Mouse (Mus musculus) heart, embryonic 16.5 days (tissue): Measurements from ENCODE around the gene Thbs2. TPM values are rescaled to one million over a fixed set of nuclear protein-coding genes. Genes with fewer than 3 reads are reported as not detected.

Experiments used
- ATAC-seq: fragments of 200-750 bp; cut with Nextera tagmentation; replicated peaks from 2 replicates; pipeline ENCODE4 v1.8.0; 2017; ENCODE audit warnings: moderate number of reproducible peaks; ENCODE audit not compliant: insufficient read depth, low FRiP score; ENCODE audit errors: extremely low read depth
- H3K27ac ChIP-seq: fragments of 300-500 bp; sonication (generic); 2 replicates; pipeline ENCODE4 v1.5.1; 2014; ENCODE audit warnings: mild to moderate bottlenecking, low read length, control low read depth, moderate library complexity
- H3K27me3 ChIP-seq: fragments of 300-500 bp; sonication (generic); 2 replicates; pipeline ENCODE4 v1.6.1; 2014; ENCODE audit warnings: low read length, mixed read lengths; ENCODE audit not compliant: control insufficient read depth, insufficient read depth
- H3K36me3 ChIP-seq: fragments of 300-500 bp; sonication (generic); 2 replicates; pipeline ENCODE4 v1.6.1; 2014; ENCODE audit not compliant: control insufficient read depth, insufficient read depth
- H3K4me1 ChIP-seq: fragments of 300-500 bp; sonication (generic); 2 replicates; pipeline ENCODE4 v1.6.1; 2014; ENCODE audit warnings: low read length, mixed read lengths; ENCODE audit not compliant: control insufficient read depth, insufficient read depth
- H3K4me2 ChIP-seq: fragments of 300-500 bp; sonication (generic); 2 replicates; pipeline ENCODE4 v1.6.1; 2014; ENCODE audit warnings: low read depth, mild to moderate bottlenecking, control low read depth, low read length
- H3K4me3 ChIP-seq: fragments of 300-500 bp; sonication (generic); 2 replicates; pipeline ENCODE4 v1.5.1; 2014; ENCODE audit warnings: mild to moderate bottlenecking, control low read depth, low read length
- H3K9ac ChIP-seq: fragments of 300-500 bp; sonication (generic); 2 replicates; pipeline ENCODE4 v1.6.1; 2014; ENCODE audit warnings: low read length, control low read depth
- H3K9me3 ChIP-seq: fragments of 300-500 bp; sonication (generic); replicated peaks from 2 replicates; pipeline ENCODE4 v1.6.1; 2016; ENCODE audit warnings: low read length; ENCODE audit not compliant: control insufficient read depth
- WGBS: fragments of 180-500 bp; shearing (Covaris S2); extraction: QIAGEN DNeasy Blood & Tissue Kit; methylation state at CpG from one replicate; pipeline ENCODE4 v1.1.7; 2014; 5-methylcytosine and 5-hydroxymethylcytosine counted together
- polyA plus RNA-seq: library from polyadenylated mRNA; unstranded; fragments of >200 nt; fragmentation: Nextera tagmentation; extraction: Ambion mirVana; gene quantifications from 2 replicates; pipeline ENCODE4 v1.2.1, GENCODE M21; 2015

Gene Thbs2
- 32.1 and 33.4 TPM in 2 replicates for polyA plus RNA-seq

DNA sequence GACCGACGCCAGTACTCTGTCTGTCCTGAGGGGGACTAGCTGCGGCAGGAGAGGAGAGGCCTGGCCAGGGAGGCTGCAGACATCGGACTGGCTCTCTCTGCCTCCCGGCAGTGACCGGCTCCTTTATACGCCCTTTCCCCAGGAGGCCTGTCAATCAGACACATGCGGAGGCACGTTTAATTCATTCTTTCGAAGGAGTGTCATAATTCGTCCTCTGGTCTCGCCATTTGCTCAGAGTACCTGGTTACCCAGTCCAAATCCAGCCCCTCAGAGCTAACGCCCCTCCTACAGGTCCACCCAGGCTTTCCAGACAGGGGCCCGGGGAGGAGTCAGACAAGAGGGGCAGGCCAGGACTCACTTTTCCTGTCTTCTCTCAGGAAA, at the start of gene Thbs2:
TSS of gene Thbs2 (minus strand) at position 242 of the 381 bp plus-strand sequence.
- WGBS, result 1% methylated on average over 14 of the region's 14 CpGs
- ATAC-seq, result peak; percentile 84
- peak within 1 kb of the TSS; percentile 48 for H3K4me3 ChIP-seq
- peak within 1 kb of the TSS; percentile 58 for H3K4me2 ChIP-seq
- no peaks in the 10 kb centered on the region for H3K36me3 ChIP-seq
- no peaks in the 10 kb centered on the region for H3K27me3 ChIP-seq
- H3K4me1 ChIP-seq, result peaks cover 7% of the 10 kb centered on the region
- no peaks in the 10 kb centered on the region for H3K9me3 ChIP-seq
- peak within 1 kb of the TSS; percentile 58 for H3K9ac ChIP-seq
- peak within 1 kb of the TSS; percentile 53 for H3K27ac ChIP-seq

DNA sequence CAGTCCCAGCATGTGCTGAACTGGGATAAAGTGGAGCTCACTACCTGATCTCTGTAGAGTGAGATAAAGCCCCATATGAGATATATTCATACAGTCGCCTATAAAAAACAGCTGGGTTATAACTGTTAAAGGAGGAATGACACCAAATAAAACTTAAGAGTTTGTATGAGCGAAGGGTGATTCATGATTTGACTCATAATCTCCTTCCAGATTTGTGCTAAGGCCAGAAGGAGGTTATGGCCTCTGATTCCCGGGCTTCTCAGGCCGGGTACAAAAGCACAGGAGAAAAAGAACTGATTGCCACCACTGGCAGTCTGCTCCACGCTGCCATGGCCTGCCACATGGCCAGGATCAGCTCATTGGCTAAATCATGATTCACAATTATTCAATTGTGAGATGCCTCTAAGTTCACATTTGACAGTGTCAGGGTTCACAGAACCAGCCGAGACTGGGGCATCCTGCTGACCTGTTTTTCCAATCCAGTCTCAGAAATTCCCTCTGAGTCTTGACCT, 41.5 kb upstream of the Thbs2 start:
- no peaks in the 10 kb centered on the region for H3K9me3 ChIP-seq
- no peak overlapping the region for H3K9ac ChIP-seq
- H3K4me3 ChIP-seq, result no peak overlapping the region
- WGBS, result 67% methylated on average over 6 of the region's 6 CpGs
- no peaks in the 10 kb centered on the region for H3K27me3 ChIP-seq
- no peak overlapping the region for H3K4me2 ChIP-seq
- no peak overlapping the region for H3K27ac ChIP-seq
- peaks cover 3% of the 10 kb centered on the region for H3K4me1 ChIP-seq
- no peaks in the 10 kb centered on the region for H3K36me3 ChIP-seq
- ATAC-seq, result no peak

DNA sequence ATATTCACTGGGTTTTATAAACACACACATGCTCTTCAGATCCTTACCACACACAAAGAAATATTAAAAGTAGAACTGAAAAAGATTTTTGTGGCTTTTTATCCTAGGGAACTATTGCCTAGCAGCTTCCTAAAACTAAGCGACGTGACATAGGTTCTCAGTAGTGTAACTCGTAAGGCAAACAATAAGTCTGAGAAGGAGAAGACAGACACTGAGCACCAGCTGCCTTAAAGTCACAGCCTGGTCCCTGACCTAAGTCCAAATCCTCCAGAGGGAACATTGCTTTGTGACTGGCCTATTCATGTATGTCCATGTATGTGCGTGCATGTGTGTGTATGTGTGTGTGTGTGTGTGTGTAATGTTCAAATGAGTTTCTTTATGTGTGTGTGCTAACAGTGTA, 40.3 kb upstream of the Thbs2 start:
- Histone ChIP-seq H3K4me2 (no peak overlapping the region), H3K27ac (peak overlapping the region; percentile 26; the same call in 1 of the 2 replicates), H3K9ac (no peak overlapping the region), H3K9me3 (no peaks in the 10 kb centered on the region), H3K4me1 (peaks cover 6% of the 10 kb centered on the region), H3K36me3 (no peaks in the 10 kb centered on the region), H3K4me3 (no peak overlapping the region), H3K27me3 (no peaks in the 10 kb centered on the region)
- ATAC-seq, result no peak
- 68% methylated on average over 4 of the region's 4 CpGs for WGBS

DNA sequence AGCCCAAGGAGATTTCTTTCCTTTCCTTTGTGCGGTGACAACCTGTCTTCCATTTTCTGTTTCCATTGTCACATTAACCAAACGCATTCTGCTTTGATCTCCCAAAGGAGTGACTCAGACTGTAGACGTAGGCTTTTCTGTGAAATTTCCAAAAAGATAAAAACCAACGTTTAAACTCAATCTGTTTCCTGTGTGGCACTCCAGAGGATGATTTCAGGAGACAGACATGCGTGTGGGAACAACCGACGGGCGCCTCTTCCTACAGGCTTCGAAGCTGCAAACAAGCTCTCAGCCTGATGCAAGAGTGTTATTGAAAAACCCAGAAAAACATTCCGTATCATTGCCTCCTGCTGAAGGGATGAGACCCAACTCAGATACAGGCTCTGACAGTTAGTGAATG, 39.9 kb upstream of the Thbs2 start:
- no peak overlapping the region for H3K4me2 ChIP-seq
- H3K36me3 ChIP-seq, result no peaks in the 10 kb centered on the region
- H3K4me1 ChIP-seq, result peaks cover 6% of the 10 kb centered on the region
- no peak overlapping the region for H3K4me3 ChIP-seq
- H3K27me3 ChIP-seq, result no peaks in the 10 kb centered on the region
- 41% methylated on average over 10 of the region's 10 CpGs for WGBS
- no peak; the same call in 1 of the 2 replicates for ATAC-seq
- no peaks in the 10 kb centered on the region for H3K9me3 ChIP-seq
- 0 out of 2 replicates have a peak overlapping the region, but pooled peaks have one; percentile 7 for H3K27ac ChIP-seq
- H3K9ac ChIP-seq, result no peak overlapping the region

DNA sequence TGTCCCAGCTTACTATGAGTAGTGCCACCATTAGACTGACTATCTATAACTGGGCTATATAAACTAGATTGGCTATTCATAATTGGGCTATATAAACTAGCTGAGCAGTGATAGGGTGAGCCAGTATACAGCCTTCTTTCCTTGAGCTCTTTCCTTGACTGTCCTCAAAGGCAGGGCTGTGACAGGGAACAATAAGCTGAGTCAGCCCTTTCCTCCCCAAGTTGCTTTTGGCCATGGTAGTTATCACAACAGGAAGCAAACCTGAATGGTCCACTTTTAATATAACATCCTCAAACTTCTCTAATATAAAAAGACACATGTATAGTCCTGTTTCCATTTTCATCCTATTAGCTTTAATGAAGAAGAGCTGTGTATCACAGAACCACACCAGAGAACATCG, 39.0 kb upstream of the Thbs2 start:
- ATAC-seq, result no peak
- H3K4me2 ChIP-seq, result no peak overlapping the region
- WGBS, result 87% methylated on average over 1 of the region's 1 CpGs

DNA sequence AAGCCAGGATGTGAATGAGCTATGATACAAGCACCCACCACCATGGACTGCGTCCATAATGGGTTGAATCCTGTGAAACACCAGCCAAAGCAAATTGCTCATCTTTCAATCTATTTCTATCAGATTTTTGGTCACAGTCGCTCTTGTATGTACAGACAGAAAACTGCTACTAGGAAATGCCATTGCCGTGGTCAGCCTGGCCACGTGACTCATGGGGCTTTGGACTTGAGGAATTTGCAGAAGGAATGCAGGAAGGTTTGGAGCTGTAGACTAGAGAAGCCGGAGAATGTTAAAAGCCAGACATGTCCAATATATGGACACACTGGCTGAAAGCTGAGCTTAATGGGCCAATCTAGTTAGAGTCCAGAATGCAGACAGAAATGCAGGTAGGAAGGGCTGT, 36.6 kb upstream of the Thbs2 start:
- ATAC-seq, result no peak
- Histone ChIP-seq H3K4me2 (no peak overlapping the region), H3K9me3 (no peaks in the 10 kb centered on the region), H3K4me3 (no peak overlapping the region), H3K27ac (no peak overlapping the region), H3K36me3 (no peaks in the 10 kb centered on the region), H3K4me1 (peaks cover 8% of the 10 kb centered on the region), H3K27me3 (no peaks in the 10 kb centered on the region), H3K9ac (no peak overlapping the region)
- 43% methylated on average over 5 of the region's 5 CpGs for WGBS

More for the DNA sequence above, 39.0 kb upstream of the Thbs2 start:
- H3K4me3 ChIP-seq, result no peak overlapping the region
- peaks cover 6% of the 10 kb centered on the region for H3K4me1 ChIP-seq
- H3K9ac ChIP-seq, result no peak overlapping the region
- H3K36me3 ChIP-seq, result no peaks in the 10 kb centered on the region
- no peak overlapping the region for H3K27ac ChIP-seq
- H3K27me3 ChIP-seq, result no peaks in the 10 kb centered on the region
- no peaks in the 10 kb centered on the region for H3K9me3 ChIP-seq

DNA sequence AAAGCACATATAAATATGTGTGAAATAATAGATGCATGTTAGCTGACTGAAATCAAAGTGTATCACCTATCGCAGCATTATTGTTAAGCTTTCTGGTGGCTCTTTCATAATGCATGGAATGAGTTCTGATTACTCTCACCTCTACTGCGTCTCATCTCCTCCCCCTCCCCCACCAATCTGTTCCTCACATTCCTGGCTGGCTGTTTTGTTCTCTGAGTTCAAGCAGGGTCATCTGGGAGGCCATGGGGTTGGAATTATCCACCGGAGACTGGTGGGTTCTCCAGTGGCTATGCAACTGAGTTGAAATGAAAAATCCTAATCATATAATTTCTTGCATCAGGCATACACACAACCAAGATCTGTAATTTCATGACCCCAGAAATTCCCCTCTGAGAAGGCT, 33.4 kb upstream of the Thbs2 start:
- H3K4me2 ChIP-seq, result no peak overlapping the region
- H3K36me3 ChIP-seq, result no peaks in the 10 kb centered on the region
- H3K27me3 ChIP-seq, result no peaks in the 10 kb centered on the region
- H3K4me3 ChIP-seq, result no peak overlapping the region
- ATAC-seq, result no peak
- H3K9me3 ChIP-seq, result no peaks in the 10 kb centered on the region
- peaks cover 8% of the 10 kb centered on the region for H3K4me1 ChIP-seq
- no peak overlapping the region for H3K27ac ChIP-seq
- no peak overlapping the region for H3K9ac ChIP-seq
- WGBS, result 30% methylated on average over 3 of the region's 3 CpGs

DNA sequence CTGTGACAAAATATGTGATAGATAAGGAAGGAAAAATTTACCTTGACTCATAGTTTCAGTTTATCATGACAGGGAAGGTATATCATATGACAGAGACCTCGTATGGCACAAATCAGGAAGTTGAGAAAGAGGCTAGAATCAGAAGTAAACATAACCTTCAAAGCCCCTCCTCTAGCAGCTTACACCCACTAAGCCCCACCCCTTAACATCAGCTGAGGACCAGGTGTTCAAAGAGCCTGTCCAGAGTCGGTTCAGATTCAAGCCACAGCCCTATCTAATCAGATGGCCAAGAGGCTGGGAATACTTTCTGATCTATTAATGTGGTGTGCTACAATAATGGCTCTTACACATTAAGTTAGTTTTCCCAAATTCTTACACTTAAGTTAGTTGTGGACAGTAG, 30.8 kb upstream of the Thbs2 start:
- no peak overlapping the region for H3K9ac ChIP-seq
- no peaks in the 10 kb centered on the region for H3K9me3 ChIP-seq
- H3K4me1 ChIP-seq, result 0 out of 2 replicates have a peak, but pooled peaks cover 2% of the 10 kb centered on the region
- no peak overlapping the region for H3K4me3 ChIP-seq
- no peak overlapping the region for H3K4me2 ChIP-seq
- no peak for ATAC-seq
- H3K27ac ChIP-seq, result no peak overlapping the region
- H3K27me3 ChIP-seq, result no peaks in the 10 kb centered on the region
- 25% methylated on average over 2 of the region's 2 CpGs for WGBS
- H3K36me3 ChIP-seq, result no peaks in the 10 kb centered on the region

DNA sequence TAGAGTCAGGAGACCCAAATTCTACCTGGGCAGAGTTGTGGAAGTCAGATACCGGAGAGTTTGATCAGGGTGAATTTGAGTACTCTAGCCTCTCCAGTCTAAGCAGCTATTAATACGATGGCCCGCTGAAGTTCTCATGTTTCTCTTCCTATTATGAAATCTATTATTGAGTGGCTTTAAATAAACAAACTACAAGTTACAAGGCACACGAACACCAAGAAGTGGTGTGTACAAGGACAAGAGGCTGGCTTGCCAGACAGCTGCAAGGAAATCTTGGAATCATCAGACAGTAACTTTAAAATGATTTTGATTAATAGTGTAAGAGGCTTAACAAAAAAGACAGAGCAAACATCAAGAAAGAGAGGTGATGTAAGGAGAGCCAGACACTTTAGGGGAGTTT, 27.3 kb upstream of the Thbs2 start:
- Histone ChIP-seq H3K4me3 (no peak overlapping the region), H3K4me2 (no peak overlapping the region), H3K27me3 (no peaks in the 10 kb centered on the region), H3K36me3 (no peaks in the 10 kb centered on the region), H3K9me3 (no peaks in the 10 kb centered on the region), H3K27ac (peak overlapping the region; percentile 27; the same call in 1 of the 2 replicates), H3K4me1 (no peaks in the 10 kb centered on the region), H3K9ac (no peak overlapping the region)
- WGBS, result 70% methylated on average over 4 of the region's 4 CpGs
- ATAC-seq, result no peak
